Mouse (Mus musculus): ENCODE measurements around the gene Zscan29.

DNA sequence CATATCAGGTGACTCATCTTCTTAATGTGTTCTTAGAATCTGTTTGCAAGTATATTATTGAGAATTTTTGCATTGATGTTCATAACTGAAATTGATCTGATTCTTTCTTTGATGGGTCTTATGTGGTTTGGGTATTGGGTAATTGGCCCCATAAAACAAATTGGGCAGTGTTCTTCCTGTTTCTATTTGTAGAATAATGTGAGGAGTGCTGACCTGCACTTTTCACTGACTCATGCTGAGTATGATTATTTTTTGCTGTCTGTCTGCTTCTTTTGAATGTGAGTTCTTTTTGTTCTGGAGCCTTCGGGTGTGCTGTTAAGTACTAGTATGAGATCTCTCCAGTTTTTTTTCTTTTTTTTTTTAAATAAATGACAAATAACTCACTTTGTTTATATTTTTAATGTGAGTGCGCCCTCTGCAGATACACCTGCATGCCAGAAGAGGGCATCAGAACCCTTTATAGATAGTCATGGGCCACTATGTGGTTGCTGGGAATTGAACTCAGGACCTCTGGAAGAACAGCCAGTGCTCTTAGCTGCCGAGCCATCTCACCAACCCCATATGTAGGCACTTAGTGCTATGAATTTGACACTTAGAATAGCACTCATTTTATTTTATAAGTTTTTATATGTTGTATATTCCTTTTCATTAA, 8.0 kb upstream of the Zscan29 start:
- TF ChIP-seq CTCF (conservative IDR thresholded peaks at IDR 0.05; ENCODE audit: low read length) (peak; percentile 73), NANOG (IDR thresholded peaks at IDR 0.05; ENCODE audit: borderline replicate concordance, low read length) (no peak)
